Mouse (Mus musculus): ENCODE measurements at regions not wholly inside any gene's neighbourhood (a gene's known extent, or its start where the extent isn't known, plus 50 kb on each side); places are given as distances from the start of the nearest gene placed in this dataset.

DNA sequence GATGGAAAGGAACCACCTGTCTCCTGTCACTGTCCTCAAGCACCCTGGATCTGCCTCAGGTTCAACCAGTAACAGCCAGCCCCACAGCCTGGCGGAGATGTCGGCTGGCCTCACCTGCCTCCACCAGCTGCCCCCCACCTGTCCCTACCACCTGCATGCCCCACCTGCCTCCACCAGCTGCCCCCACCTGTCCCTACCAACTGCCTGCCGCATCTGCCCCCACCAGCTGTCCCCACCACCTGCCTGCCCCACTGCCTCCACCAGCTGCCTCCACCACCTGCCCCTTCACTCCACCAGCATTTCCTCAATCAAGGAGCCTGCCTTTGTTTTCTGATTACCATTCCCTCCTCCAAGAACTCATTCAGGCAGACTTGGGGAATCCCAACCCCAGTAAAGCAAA, 68.9 kb upstream of the Smyd2 start:
- no peak for DNase-seq (ENCODE audit: low spot score in 2 of 2)

DNA sequence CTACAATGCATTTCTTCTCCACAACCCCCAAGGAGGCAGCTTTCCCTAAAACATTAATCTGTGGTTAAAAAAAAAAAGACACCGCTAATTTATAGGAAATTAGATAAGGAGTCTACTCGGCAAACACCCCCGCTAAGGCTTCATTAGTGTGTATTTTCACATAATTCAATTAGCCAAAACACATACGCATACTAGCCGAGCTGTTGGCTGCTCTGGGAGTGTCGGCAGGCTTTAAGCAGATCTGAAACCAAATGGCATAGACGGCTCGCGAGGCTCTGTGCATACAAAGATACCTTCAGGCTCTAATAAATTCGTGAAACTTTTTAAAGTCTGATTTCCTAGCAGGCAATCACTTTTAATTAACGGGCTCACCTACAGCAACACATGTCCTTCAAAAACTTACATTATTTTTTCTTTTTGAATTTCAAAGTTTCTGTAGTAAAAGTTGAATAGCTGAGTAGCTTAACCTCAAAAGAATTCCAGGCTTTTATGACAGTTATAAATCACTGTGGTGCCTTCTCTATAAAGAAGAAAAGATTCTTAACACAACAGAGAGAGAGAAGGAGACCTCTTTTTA, 68.0 kb upstream of the Smyd2 start:
- DNase-seq (ENCODE audit: low spot score in 2 of 2): no peak

- DNase-seq (ENCODE audit: low spot score in 2 of 2): no peak
Observed at GRCm38 (mm10) chr1:189989376-189989775, 67.2 kb upstream of the Smyd2 start.

- no peak for DNase-seq (ENCODE audit: low spot score in 2 of 2)
Observed at GRCm38 (mm10) chr1:189988864-189989263, 66.7 kb upstream of the Smyd2 start.

DNA sequence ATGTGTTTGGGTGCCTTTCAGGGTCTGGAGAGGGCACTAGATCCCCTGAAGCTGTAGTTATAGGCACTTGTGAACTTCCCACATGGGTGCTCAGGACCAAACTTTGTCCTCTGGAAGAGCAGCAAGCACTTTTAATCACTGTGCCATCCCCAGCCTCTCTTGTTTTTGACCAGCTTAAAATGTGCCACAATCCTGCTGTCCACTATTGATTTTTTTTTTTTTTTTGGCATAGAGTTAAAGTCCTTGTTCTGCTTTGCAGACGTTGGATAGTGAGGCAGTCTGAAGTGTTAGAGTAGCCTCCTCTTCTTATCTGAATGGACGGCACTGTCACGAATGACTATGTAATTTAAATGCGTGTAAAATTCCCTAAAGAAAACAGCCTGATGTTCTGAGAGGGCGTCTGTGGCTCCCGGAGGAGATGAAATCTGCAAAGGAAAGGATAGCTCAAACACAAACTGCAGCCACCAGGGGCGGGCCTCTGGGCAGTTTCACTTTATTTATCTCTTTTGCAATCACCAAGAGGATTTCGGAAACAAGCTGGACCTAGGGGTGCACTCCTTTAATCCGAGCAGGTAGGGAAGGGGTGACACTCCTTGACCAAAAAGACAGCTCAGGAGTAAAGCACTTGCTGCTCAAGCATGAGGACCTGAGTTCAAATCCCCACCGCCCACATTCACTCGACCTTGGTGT, 63.5 kb upstream of the Smyd2 start:
- DNase-seq (ENCODE audit: low spot score in 2 of 2): no peak

- no peak for DNase-seq (ENCODE audit: low spot score in 2 of 2)
Observed at GRCm38 (mm10) chr1:189978244-189978643, 56.1 kb upstream of the Smyd2 start.

- DNase-seq (ENCODE audit: low spot score in 2 of 2): no peak
Observed at GRCm38 (mm10) chr1:189975660-189976059, 53.5 kb upstream of the Smyd2 start.

GRCm38 (mm10) chr1:189972790-189973406, 50.7 kb upstream of the Smyd2 start:
- peak; percentile 43 to 57 for DNase-seq (ENCODE audit: low spot score in 2 of 2)

Data from spleen, postnatal 36 days (tissue).